Mouse (Mus musculus): Measurements from ENCODE around the gene Fntb. TPM values are rescaled to one million over a fixed set of nuclear protein-coding genes. Genes with fewer than 3 reads are reported as not detected.

The Fntb gene
- polyA plus RNA-seq, 1 experiment, result 81.0 TPM

- H3K4me3 ChIP-seq (ENCODE audit: low read depth, low read length), result no peak overlapping the region
- H3K4me1 ChIP-seq (ENCODE audit: control insufficient read depth, insufficient read depth, low read length), result no peaks in the 10 kb centered on the region
- no peaks in the 10 kb centered on the region for H3K36me3 ChIP-seq (ENCODE audit: control insufficient read depth, insufficient read depth, low read length, poor library complexity, severe bottlenecking)
- H3K9me3 ChIP-seq (replicated peaks; ENCODE audit: control insufficient read depth, insufficient read depth, low read length, poor library complexity, severe bottlenecking), result no peaks in the 10 kb centered on the region
- H3K9ac ChIP-seq (ENCODE audit: low read depth, poor library complexity, severe bottlenecking), result no peak overlapping the region
- no peak overlapping the region for H3K27ac ChIP-seq (ENCODE audit: insufficient read depth, low read length)
- no peaks in the 10 kb centered on the region for H3K27me3 ChIP-seq (ENCODE audit: control insufficient read depth, insufficient read depth, low read length, poor library complexity, severe bottlenecking)
- TF ChIP-seq EP300 (IDR thresholded peaks at IDR 0.05; ENCODE audit: insufficient read depth, low read depth, low read length), result no peak
Observed at GRCm38 (mm10) chr12:76776898-76777297, 11.5 kb downstream of the Fntb start.

DNA sequence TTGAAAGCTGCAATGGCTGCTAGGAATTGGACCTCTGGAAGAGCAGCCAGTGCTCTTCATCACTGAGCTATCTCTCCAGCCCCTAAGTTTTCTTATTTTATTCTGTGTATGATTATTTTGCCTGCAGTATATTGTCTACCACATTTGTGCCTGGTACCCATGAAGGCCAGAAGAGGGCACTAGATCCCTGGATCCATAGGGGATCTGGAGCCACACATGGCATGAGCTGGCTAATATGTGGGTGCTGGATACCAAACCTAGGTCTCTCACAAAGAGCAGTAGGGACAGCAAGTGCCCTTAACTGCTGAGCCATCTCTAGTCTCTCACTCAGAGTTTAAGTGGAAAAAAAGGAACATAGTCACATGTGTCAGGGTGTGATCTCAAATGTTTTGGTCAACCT is 12.5 kb downstream of the Fntb start:
- H3K36me3 ChIP-seq (ENCODE audit: control insufficient read depth, insufficient read depth, low read length, poor library complexity, severe bottlenecking), result no peaks in the 10 kb centered on the region
- H3K27me3 ChIP-seq (ENCODE audit: control insufficient read depth, insufficient read depth, low read length, poor library complexity, severe bottlenecking), result no peaks in the 10 kb centered on the region
- H3K27ac ChIP-seq (ENCODE audit: insufficient read depth, low read length), result no peak overlapping the region
- no peak overlapping the region for H3K4me3 ChIP-seq (ENCODE audit: low read depth, low read length)
- no peak for TF ChIP-seq POLR2A (IDR thresholded peaks at IDR 0.05; ENCODE audit: insufficient read depth, low read length)
- peak; percentile 45 for TF ChIP-seq CTCF (IDR thresholded peaks at IDR 0.05; ENCODE audit: low read depth, low read length)
- no peak for TF ChIP-seq EP300 (IDR thresholded peaks at IDR 0.05; ENCODE audit: insufficient read depth, low read depth, low read length)
- no peaks in the 10 kb centered on the region for H3K4me1 ChIP-seq (ENCODE audit: control insufficient read depth, insufficient read depth, low read length)
- no peak overlapping the region for H3K9ac ChIP-seq (ENCODE audit: low read depth, poor library complexity, severe bottlenecking)
- H3K9me3 ChIP-seq (replicated peaks; ENCODE audit: control insufficient read depth, insufficient read depth, low read length, poor library complexity, severe bottlenecking), result no peaks in the 10 kb centered on the region

DNA sequence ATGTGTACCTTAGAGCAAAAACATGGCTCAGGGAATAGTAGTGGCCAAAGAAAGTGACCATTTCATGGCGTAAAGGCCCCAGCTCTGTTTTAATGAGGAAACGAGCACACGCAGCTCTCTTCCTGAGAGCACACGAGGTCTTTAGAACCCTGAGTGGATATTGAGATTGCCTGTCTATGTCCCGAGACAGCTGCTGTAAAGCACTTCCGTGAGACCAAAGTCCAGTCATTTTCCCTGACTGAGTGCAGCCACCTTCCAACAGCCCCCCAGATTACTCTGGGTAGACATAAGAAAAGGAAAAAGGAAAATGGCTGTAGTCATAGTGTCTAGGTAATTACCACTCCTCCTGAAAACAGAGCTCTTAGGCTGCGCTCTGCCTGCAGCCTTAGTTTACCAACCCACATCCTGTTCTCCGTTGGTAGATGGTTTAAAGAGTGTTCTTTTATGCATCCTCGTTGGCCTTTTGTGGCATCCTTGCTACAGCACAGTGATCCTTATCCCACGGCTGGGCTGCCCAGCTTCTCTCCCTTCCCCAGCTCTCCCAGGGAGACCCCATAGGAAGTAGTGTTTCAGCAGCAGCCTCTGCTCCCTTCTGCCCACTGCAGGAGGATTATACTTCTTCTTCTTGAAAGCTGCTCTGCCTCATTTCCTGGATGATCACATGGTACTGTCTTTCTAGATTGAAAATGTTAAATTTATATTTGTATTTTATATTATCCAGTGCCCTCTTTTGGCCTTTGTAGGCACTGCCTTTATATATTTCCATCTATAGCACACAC is 13.1 kb downstream of the Fntb start:
- no peaks in the 10 kb centered on the region for H3K27me3 ChIP-seq (ENCODE audit: control insufficient read depth, insufficient read depth, low read length, poor library complexity, severe bottlenecking)
- no peak overlapping the region for H3K4me3 ChIP-seq (ENCODE audit: low read depth, low read length)
- no peaks in the 10 kb centered on the region for H3K4me1 ChIP-seq (ENCODE audit: control insufficient read depth, insufficient read depth, low read length)
- H3K27ac ChIP-seq (ENCODE audit: insufficient read depth, low read length), result no peak overlapping the region
- no peak overlapping the region for H3K9ac ChIP-seq (ENCODE audit: low read depth, poor library complexity, severe bottlenecking)
- no peaks in the 10 kb centered on the region for H3K36me3 ChIP-seq (ENCODE audit: control insufficient read depth, insufficient read depth, low read length, poor library complexity, severe bottlenecking)
- TF ChIP-seq CTCF (IDR thresholded peaks at IDR 0.05; ENCODE audit: low read depth, low read length) (no peak), EP300 (IDR thresholded peaks at IDR 0.05; ENCODE audit: insufficient read depth, low read depth, low read length) (no peak), POLR2A (IDR thresholded peaks at IDR 0.05; ENCODE audit: insufficient read depth, low read length) (no peak)
- H3K9me3 ChIP-seq (replicated peaks; ENCODE audit: control insufficient read depth, insufficient read depth, low read length, poor library complexity, severe bottlenecking), result no peaks in the 10 kb centered on the region

- no peak overlapping the region for H3K27ac ChIP-seq (ENCODE audit: insufficient read depth, low read length)
- no peak for TF ChIP-seq EP300 (IDR thresholded peaks at IDR 0.05; ENCODE audit: insufficient read depth, low read depth, low read length)
- no peak for TF ChIP-seq POLR2A (IDR thresholded peaks at IDR 0.05; ENCODE audit: insufficient read depth, low read length)
- TF ChIP-seq CTCF (IDR thresholded peaks at IDR 0.05; ENCODE audit: low read depth, low read length), result no peak
- no peaks in the 10 kb centered on the region for H3K9me3 ChIP-seq (replicated peaks; ENCODE audit: control insufficient read depth, insufficient read depth, low read length, poor library complexity, severe bottlenecking)
Observed at GRCm38 (mm10) chr12:76779951-76780350, 14.6 kb downstream of the Fntb start.

DNA sequence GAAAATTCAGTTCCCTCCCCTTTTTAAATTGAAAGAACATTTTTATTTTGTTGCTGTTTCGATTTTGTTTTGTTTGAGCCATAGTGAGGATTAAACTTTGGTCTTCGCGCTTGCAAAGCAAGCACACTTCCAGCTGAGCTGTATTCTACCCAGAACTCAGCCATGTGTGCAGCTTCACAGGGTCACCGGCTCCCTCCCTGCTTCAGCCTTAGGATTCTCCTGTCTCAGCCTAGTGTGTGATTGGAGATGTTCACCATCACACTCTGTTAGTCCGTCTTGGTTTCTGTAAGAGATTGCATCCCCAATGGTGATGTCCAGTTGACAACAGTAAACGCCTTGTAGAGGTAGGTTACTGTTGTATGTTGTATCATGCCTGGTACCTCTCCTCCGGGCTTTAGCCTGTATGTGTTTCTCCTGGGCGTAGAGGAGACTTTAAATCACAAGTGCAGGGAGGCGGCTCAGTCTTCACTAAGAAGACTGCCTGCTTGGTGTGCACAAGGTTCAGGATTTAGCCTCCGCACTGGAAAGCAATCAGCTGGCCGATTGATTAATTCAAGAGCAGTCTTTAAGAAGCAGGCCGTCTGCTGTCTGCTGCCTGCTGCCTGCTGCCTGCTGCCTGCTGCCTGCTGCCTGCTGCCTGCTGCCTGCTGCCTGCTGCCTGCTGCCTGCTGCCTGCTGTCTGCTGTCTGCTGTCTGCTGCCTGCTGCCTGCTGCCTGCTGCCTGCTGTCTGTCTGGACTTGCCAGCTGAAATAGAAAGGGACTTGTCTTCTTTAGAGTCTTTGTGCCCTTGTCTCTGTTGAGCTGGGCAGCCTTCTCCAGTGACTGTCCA is 15.5 kb downstream of the Fntb start:
- H3K27ac ChIP-seq (ENCODE audit: insufficient read depth, low read length), result no peak overlapping the region
- TF ChIP-seq CTCF (IDR thresholded peaks at IDR 0.05; ENCODE audit: low read depth, low read length), result no peak
- no peak for TF ChIP-seq EP300 (IDR thresholded peaks at IDR 0.05; ENCODE audit: insufficient read depth, low read depth, low read length)
- TF ChIP-seq POLR2A (IDR thresholded peaks at IDR 0.05; ENCODE audit: insufficient read depth, low read length), result no peak
- no peaks in the 10 kb centered on the region for H3K36me3 ChIP-seq (ENCODE audit: control insufficient read depth, insufficient read depth, low read length, poor library complexity, severe bottlenecking)
- no peaks in the 10 kb centered on the region for H3K4me1 ChIP-seq (ENCODE audit: control insufficient read depth, insufficient read depth, low read length)
- no peaks in the 10 kb centered on the region for H3K27me3 ChIP-seq (ENCODE audit: control insufficient read depth, insufficient read depth, low read length, poor library complexity, severe bottlenecking)
- no peaks in the 10 kb centered on the region for H3K9me3 ChIP-seq (replicated peaks; ENCODE audit: control insufficient read depth, insufficient read depth, low read length, poor library complexity, severe bottlenecking)
- H3K9ac ChIP-seq (ENCODE audit: low read depth, poor library complexity, severe bottlenecking), result no peak overlapping the region
- no peak overlapping the region for H3K4me3 ChIP-seq (ENCODE audit: low read depth, low read length)

More at GRCm38 (mm10) chr12:76779951-76780350, 14.6 kb downstream of the Fntb start:
- no peaks in the 10 kb centered on the region for H3K27me3 ChIP-seq (ENCODE audit: control insufficient read depth, insufficient read depth, low read length, poor library complexity, severe bottlenecking)
- no peak overlapping the region for H3K9ac ChIP-seq (ENCODE audit: low read depth, poor library complexity, severe bottlenecking)
- no peaks in the 10 kb centered on the region for H3K4me1 ChIP-seq (ENCODE audit: control insufficient read depth, insufficient read depth, low read length)
- H3K36me3 ChIP-seq (ENCODE audit: control insufficient read depth, insufficient read depth, low read length, poor library complexity, severe bottlenecking), result no peaks in the 10 kb centered on the region
- no peak overlapping the region for H3K4me3 ChIP-seq (ENCODE audit: low read depth, low read length)

All from ES-Bruce4 (cell line).